Mouse (Mus musculus) CH12.LX (cell line): Measurements from ENCODE around the gene Srrm1.

Source experiments
- CHD2 ChIP-seq: IDR thresholded peaks from 2 replicates; pipeline ENCODE4 v1.6.1; 2011; ENCODE audit warnings: low read length, improper control_type of control experiment
- CTCF ChIP-seq, 2 experiments: IDR thresholded peaks in 1 of 2; conservative IDR thresholded peaks in 1 of 2; 2 replicates each; pipeline ENCODE4 v1.5.1; 2011 to 2012; ENCODE audit warnings: low read depth in 2 of 2, low read length in 2 of 2, improper control_type of control experiment in 1 of 2, inconsistent platforms in 1 of 2, mild to moderate bottlenecking in 1 of 2, moderate library complexity in 1 of 2
- EP300 ChIP-seq: IDR thresholded peaks from 2 replicates; pipeline ENCODE4 v1.6.1; 2011; ENCODE audit warnings: low read length, improper control_type of control experiment
- ETS1 ChIP-seq: conservative IDR thresholded peaks from 2 replicates; pipeline ENCODE4 v1.6.1; 2012; ENCODE audit warnings: low read depth, mild to moderate bottlenecking, inconsistent platforms, low read length, improper control_type of control experiment, moderate library complexity
- MAFK ChIP-seq: IDR thresholded peaks from 2 replicates; pipeline ENCODE4 v1.6.1; 2011; ENCODE audit warnings: low read length, improper control_type of control experiment; ENCODE audit not compliant: insufficient replicate concordance
- MYC ChIP-seq: IDR thresholded peaks from 2 replicates; pipeline ENCODE4 v1.6.1; 2011; ENCODE audit warnings: low read depth, mild to moderate bottlenecking, improper control_type of control experiment, low read length
- NRF1 ChIP-seq: IDR thresholded peaks from 2 replicates; pipeline ENCODE4 v1.6.1; 2014; ENCODE audit warnings: low read depth, mild to moderate bottlenecking, inconsistent platforms, low read length, improper control_type of control experiment, moderate library complexity
- POLR2A ChIP-seq: IDR thresholded peaks from 2 replicates; pipeline ENCODE4 v1.6.1; 2011; ENCODE audit warnings: low read depth, mild to moderate bottlenecking, improper control_type of control experiment, low read length
- TBP ChIP-seq: conservative IDR thresholded peaks from 2 replicates; pipeline ENCODE4 v1.6.1; 2011; ENCODE audit warnings: low read depth, low read length, improper control_type of control experiment

GRCm38 (mm10) chr4:135335327-135336022 lies 17.6 kb downstream of the Srrm1 start:
- TF ChIP-seq EP300 (no peak), ETS1 (no peak), NRF1 (no peak), POLR2A (no peak), TBP (no peak), MYC (no peak), CTCF (conservative IDR thresholded peaks at IDR 0.05 in 1 of 2, IDR thresholded peaks at IDR 0.05 in 1 of 2; ENCODE audit: low read depth in 2 of 2, low read length in 2 of 2) (no peak), CHD2 (no peak), MAFK (no peak)
